11 mouse cellular contexts compared by ENCODE assay signal in the genomic region with DNA sequence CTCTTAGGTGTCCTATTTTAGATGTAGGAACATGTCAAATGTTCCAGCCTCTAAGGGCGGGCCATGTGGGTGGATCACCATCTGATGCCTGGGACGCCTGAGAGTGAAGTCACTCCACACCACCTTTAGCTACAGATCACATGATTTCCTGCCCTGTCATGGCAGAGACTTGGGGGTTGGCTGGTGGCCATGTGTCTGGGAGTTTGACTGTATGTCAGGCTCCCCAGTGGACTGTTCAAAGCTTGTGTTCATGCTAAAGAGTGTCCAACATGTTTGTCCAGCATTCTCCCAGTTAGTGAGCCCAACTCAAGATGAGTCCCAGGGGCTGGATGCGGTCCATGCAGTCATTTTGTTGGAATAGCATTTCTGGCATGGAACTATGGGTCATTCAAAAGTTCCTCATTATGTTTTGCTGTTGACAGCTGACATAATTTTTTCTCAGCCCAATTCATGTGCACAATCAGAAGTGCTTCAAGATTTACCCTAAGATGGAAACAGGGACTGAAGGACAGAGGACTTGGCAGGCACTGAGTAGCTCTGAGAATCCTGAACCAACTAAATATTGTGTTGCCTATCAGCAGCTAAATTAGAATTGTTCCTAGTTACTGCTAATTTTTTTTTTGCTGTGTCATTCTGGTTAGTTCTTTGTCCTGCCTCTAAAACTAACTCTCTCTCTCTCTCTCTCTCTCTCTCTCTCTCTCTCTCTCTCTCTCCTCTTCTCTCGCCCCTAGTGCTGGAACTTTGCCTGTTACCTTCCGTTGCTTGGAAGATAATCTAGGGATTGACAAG.
A peak's percentile ranks its signal among the peaks of the same experiment; 100 is the strongest.
DNase-seq lines count a peak whose midpoint lies in the region; TF ChIP-seq lines count a peak whose summit lies in the region.
"Had no signal": no experiment of that assay in that cellular context is flagged by ENCODE, and none has a peak within 500 bp of the region (broad histone marks: within the 10 kb centered on the region; RNA-seq: fewer than 3 reads in every experiment).

No protein-coding gene starts in this region.

- intact Hi-C loops in left cerebral cortex, adult 2 months (cut with DNase I) = no loop called here
- intact Hi-C loops in left cerebral cortex, postnatal 10 days (cut with DNase I) = no loop called here

- 0 out of 2 replicates have a peak overlapping the region, but pooled peaks have one; percentile 47 for H3K27ac ChIP-seq in left cerebral cortex, adult 2 months
- H3K27ac ChIP-seq: embryonic facial prominence, embryonic 12.5 days had no signal

- no peak overlapping the region for H3K4me3 ChIP-seq in left cerebral cortex, adult 2 months
- H3K4me3 ChIP-seq: embryonic facial prominence, embryonic 12.5 days had no signal

- DNase-seq in cerebellum, postnatal 14 days = peak; percentile 31
- no peak for DNase-seq in cerebellum, adult 18-20 months
- no peak for DNase-seq in left cerebral cortex, adult 2 months (ENCODE audit: extremely low spot score in 1 of 2, low spot score in 2 of 2)
- no peak for DNase-seq in left cerebral cortex, postnatal 10 days (ENCODE audit: extremely low spot score in 1 of 2, low spot score in 2 of 2)
- peak; percentile 27 for DNase-seq in brain, adult 2 months (ENCODE audit: low read depth, low spot score)
- DNase-seq in lung, postnatal 10 days = peak; percentile 56
- DNase-seq in thymus, postnatal 36 days = no peak
- DNase-seq in spleen, adult 12 weeks (ENCODE audit: low spot score) = no peak
- DNase-seq: layer of hippocampus, adult 9-11 months; liver, postnatal 0 days had no signal

- TF ChIP-seq CTCF in left cerebral cortex, adult 2 months (IDR thresholded peaks at IDR 0.05) = no peak

Comparison
In these comparisons a context has a peak if more than half of its experiments do, and no peak if none do; other contexts are left out.
1. DNase-seq: peak in cerebellum, postnatal 14 days (2 of 2), brain, adult 2 months (single experiment) and lung, postnatal 10 days (single experiment); none in cerebellum, adult 18-20 months (0 of 2), left cerebral cortex, adult 2 months (0 of 2), left cerebral cortex, postnatal 10 days (0 of 2), thymus, postnatal 36 days (0 of 2) and spleen, adult 12 weeks (single experiment).